Mouse (Mus musculus) gastrocnemius, postnatal 14 days (tissue): ENCODE data around the gene Fkbp9. TPM values are rescaled to one million over a fixed set of nuclear protein-coding genes. Genes with fewer than 3 reads are reported as not detected.
"Not testable (repeated sequence)": the region's sequence is repeated elsewhere in the genome, so short reads cannot be mapped to it uniquely, and the experiment has no call there.

Source experiments
- DNase-seq: peaks from one replicate; pipeline ENCODE4 v3.0.0; 2021; ENCODE audit warnings: mixed read lengths
- intact Hi-C: fragments of 180-260 bp; cut with DNase I; formaldehyde crosslinking; loops from one replicate; pipeline ENCODE4 v1.15.1; 2025; ENCODE audit warnings: low total_unique reads
- total RNA-seq, 2 experiments: library from RNA; stranded (reverse); gene quantifications; 2 replicates each; pipeline ENCODE4 v1.2.3; 2021

The Fkbp9 gene
- total RNA-seq, 2 experiments from 2014 or later, result 78.4 to 90.1 TPM

GRCm38 (mm10) chr6:56834769-56835168, 2.9 kb downstream of the Fkbp9 start:
- no peak for DNase-seq
- intact Hi-C loops, result no loop called here

DNA sequence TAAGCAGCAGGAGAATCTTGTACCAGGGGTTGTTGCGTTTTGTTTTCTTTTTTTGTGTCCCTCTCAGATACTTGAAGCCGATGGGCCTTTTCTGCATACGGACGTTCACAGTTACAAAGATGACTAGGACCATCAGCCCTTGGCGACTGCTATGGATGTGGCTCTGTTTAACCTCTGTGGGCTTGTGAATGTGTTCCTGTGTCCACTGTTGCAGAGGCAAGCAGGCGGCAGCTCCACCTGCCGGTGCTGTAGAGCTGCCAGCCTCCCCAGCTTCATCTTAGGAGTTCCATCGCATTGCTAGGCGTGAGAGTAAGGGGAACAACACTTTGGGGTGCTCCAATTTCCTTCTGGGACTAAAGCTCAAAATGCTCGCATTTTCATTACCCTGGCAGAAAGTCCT, 3.7 kb downstream of the Fkbp9 start:
- intact Hi-C loops, result no loop called here
- DNase-seq, result no peak

DNA sequence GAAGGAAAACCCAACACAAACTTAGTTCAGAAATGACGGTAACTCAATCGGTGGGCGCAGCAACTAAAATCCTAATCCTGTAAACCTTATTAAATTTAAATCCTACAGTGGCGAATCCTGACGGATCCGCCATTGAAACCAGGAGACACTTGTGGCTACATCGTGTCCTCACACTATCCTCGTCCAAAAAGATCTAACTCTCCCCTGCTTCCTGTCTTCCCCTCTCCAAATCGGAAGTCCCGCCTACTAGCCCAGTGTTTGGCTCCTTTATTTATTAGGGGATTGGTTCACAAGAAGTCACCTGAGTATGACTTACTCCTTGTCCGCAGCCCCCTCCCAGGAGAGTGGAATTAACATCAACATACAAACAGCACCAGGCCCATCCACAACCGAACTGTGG, 5.3 kb downstream of the Fkbp9 start:
- DNase-seq, result no peak
- intact Hi-C loops, result no loop called here

DNA sequence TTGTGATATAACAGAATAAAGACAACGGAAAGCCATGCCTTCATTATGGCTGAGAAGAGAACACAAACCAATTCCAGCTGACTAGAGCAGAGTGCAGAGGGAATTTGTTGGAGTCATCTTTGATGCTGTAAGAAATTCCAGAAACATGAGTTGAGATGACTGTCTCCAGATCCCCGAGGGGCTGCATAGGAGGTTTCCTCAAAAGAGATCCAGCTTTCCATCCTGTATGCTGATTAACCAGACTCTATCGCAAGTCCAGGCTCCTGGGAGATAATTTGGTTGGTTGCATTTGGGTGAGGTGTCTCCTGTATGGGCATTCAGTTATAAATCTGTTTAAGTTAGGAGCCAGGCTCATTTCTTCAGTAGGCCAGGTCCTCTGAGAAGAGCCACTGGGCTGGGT, 5.8 kb downstream of the Fkbp9 start:
- intact Hi-C loops, result no loop called here
- DNase-seq, result no peak

DNA sequence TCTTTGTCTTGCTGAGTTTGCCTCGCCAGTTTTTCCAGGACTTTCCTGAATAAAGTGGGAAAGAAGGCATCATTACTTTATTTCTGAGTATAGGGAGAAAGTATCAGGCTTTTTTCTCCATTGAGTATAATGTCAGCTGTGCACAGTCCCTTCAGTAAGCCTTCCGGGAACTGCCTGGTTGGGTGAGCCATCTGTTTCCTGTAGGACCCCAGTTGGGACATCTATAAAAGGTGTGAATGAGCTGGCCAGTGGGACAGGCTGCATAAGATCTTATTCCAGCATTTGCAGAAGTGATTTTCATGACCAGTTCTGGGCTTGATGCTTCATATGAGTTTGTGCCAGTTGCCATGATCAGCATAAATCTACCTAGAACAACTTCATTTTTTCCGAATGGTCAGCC, 11.4 kb downstream of the Fkbp9 start:
- DNase-seq, result no peak
- intact Hi-C loops, result no loop called here

GRCm38 (mm10) chr6:56844365-56844764, 12.5 kb downstream of the Fkbp9 start:
- intact Hi-C loops, result no loop called here

GRCm38 (mm10) chr6:56848974-56849373, 17.1 kb downstream of the Fkbp9 start:
- intact Hi-C loops, result no loop called here
- no peak for DNase-seq

More at GRCm38 (mm10) chr6:56844365-56844764, 12.5 kb downstream of the Fkbp9 start:
- no peak for DNase-seq

DNA sequence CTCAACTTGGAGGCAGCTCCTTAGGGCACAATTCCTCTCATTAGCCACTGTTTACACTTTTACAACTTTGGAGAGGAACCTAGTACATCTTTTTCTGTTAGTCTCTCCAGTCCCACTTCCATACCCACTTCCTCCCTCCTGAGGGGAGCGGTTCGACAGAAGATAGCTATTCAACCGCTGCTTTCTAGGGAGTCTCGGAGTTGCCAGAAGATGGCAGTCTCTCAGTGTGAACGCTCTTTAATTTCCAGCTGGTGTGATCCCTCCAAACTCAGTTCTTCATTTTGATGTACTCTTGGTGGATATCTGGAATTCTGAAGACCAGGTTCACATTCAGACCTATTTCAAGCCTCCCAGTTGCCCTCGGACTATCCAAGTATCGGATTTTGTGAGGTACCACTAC, 18.5 kb downstream of the Fkbp9 start:
- no peak for DNase-seq
- intact Hi-C loops, result loop anchor here (10.0 kb wide), 1 partner anchor 54 kb away; no protein-coding TSS in a partner anchor

DNA sequence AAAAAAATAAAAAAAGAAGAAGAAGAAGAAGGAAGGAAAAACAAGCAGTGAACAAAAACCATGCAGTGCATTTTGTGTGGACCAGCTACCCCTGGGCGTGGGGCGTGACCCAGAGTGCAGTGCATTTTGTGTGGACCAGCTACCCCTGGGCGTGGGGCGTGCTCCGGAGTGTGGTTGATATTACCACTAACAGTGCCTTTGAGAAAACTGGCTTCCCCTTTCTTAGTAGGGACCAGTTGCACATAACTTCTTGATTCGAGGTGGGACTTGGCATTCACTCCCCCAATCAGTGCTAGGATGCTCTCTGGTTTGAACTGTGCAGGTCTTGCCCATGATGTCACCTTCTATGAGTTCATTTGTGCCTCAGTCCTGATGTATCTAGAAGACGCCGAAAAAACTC, 22.9 kb downstream of the Fkbp9 start:
- no peak for DNase-seq
- intact Hi-C loops, result loop anchor here (10.0 kb wide), 1 partner anchor 50 kb away; no protein-coding TSS in a partner anchor

DNA sequence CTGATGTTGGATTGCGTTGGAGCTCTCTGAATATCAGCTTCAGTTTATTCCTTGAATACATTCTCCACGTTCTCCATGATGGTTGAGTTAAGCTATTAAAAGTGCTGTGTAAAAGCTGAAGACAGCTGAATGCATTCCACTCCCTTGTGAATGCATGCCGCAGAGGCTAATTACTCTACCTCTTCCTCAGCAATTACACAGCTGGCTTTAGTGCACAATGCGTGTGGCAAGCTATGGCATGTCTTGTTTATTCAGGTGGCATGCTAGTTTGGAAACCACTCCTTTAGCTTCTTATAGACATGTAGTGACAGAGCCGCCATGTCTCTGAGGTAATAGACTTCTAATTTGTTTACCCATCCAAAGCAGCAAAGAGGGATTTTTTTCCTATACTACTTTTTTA, 24.9 kb downstream of the Fkbp9 start:
- no peak for DNase-seq
- intact Hi-C loops, result loop anchor here (10.0 kb wide), 1 partner anchor 48 kb away; no protein-coding TSS in a partner anchor

GRCm38 (mm10) chr6:56860205-56860848, 28.5 kb downstream of the Fkbp9 start:
- DNase-seq, result no peak
- intact Hi-C loops, result no loop called here

- DNase-seq, intact Hi-C loops: not testable (repeated sequence)
Observed at GRCm38 (mm10) chr6:56866899-56867298, 35.0 kb downstream of the Fkbp9 start.

- intact Hi-C loops, result no loop called here
- no peak for DNase-seq
Observed at GRCm38 (mm10) chr6:56868565-56868964, 36.7 kb downstream of the Fkbp9 start.

GRCm38 (mm10) chr6:56870027-56870426, 38.2 kb downstream of the Fkbp9 start:
- no peak for DNase-seq
- intact Hi-C loops, result no loop called here

DNA sequence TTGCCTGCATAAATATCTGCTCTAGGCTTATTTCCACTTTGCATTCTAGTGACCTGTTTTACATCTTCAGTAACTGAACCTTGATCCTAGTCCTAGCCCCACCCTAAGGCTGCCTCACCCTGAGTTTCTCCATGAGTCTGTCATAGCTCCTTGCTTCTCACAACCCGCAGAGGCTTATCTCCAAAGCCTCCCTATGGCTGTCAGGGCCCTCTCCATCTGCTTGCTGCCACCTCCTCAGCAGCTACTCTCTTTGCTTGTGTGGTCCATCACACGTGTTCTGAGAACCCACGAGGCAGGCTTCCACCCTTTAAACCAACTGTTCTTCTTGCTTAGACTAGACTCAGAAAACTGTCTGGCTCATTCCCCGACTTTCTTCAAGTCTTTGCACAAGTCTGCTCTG, 45.0 kb downstream of the Fkbp9 start:
- no peak for DNase-seq
- intact Hi-C loops, result no loop called here

- no peak for DNase-seq
- intact Hi-C loops, result no loop called here
Observed at GRCm38 (mm10) chr6:56877985-56878384, 46.1 kb downstream of the Fkbp9 start.

GRCm38 (mm10) chr6:56879352-56879955, 47.6 kb downstream of the Fkbp9 start:
- no peak for DNase-seq
- intact Hi-C loops, result no loop called here

GRCm38 (mm10) chr6:56888561-56888960, 56.7 kb downstream of the Fkbp9 start:
- intact Hi-C loops, result no loop called here
- DNase-seq, result peak; percentile 32

GRCm38 (mm10) chr6:56890762-56891161, 58.9 kb downstream of the Fkbp9 start:
- intact Hi-C loops, result no loop called here

DNA sequence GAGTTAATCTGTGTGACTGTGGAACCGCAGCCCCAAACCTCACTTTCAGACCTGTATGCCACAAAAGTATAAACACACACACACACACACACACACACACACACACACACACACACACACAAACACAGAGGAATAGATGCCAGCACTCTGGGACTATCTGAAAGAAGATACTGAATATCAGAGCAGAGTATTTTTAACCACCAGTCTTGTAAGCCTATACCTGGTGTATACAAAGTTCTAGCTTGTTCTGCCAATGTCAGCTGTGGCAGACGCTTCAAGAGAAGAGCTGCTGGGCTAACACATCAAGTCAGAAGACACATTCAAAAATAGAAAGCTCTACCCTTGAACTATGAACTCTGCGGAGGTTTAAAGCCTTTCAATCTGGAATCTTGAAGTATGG, 67.7 kb downstream of the Fkbp9 start:
- DNase-seq, result peak; percentile 16
- intact Hi-C loops, result no loop called here

More at GRCm38 (mm10) chr6:56890762-56891161, 58.9 kb downstream of the Fkbp9 start:
- DNase-seq, result no peak

GRCm38 (mm10) chr6:56901336-56901735, 69.5 kb downstream of the Fkbp9 start:
- intact Hi-C loops, result loop anchor here (10.0 kb wide), 1 partner anchor 47 kb away; no protein-coding TSS in a partner anchor
- DNase-seq, result no peak
